Mouse (Mus musculus): ENCODE measurements around the gene Chd6. TPM values are rescaled to one million over a fixed set of nuclear protein-coding genes. Genes with fewer than 3 reads are reported as not detected.

Chd6 gene
- polyA plus RNA-seq, 1 experiment from 2014 or later = 47.8 TPM

DNA sequence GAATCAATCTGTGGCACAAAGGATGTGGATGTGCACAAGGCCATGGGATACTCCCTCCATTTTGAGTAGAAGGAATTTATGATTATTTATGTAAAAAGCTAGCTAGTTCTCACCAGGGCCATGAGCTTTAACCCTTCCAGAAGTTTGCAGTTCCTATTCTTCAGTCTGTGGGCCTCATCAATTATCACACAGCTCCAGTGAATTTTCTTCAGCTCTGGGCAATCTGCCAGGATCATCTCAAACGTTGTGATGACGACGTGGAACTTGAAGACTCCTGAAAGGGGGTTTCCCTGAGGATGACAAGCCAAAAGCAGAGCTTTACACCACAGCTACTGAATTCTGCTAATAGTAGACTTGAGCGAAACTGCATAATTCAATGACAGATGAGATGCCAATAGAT, 91.0 kb downstream of the Chd6 start:
- Histone ChIP-seq H3K27ac (replicated peaks) (no peak overlapping the region), H3K36me3 (peaks cover 87% of the 10 kb centered on the region), H3K27me3 (no peaks in the 10 kb centered on the region), H3K4me3 (no peak overlapping the region), H3K4me2 (replicated peaks) (no peak overlapping the region), H3K9me3 (no peaks in the 10 kb centered on the region), H3K4me1 (no peaks in the 10 kb centered on the region), H3K9ac (replicated peaks) (no peak overlapping the region)
- 91% methylated on average over 4 of the region's 4 CpGs for WGBS
- no peak for ATAC-seq (ENCODE audit: low FRiP score, low read depth)

DNA sequence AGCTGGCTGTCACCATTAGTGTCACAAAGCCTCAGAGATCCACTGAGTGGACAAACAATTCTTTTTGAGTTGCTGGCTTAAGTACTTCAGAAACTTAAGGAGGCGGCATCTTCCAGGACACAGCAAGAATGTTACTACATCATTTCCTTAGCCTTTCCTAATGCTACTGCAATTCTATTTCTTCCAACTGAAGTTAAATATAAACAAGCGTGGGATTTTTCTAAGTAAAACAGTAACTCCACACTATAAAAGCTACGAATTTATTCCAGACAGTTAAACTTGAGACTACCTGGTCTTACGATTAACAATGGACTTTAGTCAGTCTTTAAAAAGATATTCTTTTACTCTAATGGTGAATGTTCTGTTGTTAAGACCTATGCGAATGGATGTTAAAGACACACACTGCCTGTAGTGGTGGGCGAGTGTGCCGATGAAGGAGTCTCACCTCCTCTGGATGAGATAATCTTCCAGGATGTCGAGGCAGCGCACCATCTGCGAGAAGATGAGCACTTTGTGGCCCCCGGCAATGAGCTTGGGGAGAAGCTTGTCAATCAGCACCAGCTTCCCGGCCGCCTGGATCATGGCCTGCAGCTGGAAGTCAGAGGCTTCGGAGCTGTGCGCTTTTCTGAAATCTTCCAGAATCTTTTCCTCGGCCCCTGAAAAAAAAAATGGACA, 96.2 kb downstream of the Chd6 start:
- H3K9me3 ChIP-seq = no peaks in the 10 kb centered on the region
- WGBS = 93% methylated on average over 16 of the region's 16 CpGs

DNA sequence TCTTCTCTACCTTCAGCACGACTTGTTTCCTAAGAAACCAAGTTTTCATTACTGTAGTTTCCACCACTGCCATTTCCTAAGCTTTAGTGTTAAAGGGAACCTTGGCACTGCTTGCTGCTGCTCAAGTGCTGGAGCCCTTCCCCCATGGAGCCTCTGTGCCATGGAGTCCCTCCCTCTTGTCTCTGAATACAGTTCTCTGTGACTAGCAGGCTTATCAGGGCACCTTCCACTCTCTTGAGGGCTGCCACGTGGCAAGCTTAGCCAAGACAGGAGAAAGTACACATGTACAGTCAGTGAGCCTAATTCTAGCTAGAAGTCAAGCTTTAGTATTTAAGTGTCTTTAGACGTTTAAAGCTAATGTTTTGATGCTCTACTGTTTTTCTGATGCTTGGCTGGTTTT, 104.5 kb downstream of the Chd6 start:
- Histone ChIP-seq H3K27ac (replicated peaks) (no peak overlapping the region), H3K9ac (replicated peaks) (no peak overlapping the region), H3K4me2 (replicated peaks) (no peak overlapping the region), H3K36me3 (peaks cover 44% of the 10 kb centered on the region), H3K4me1 (no peaks in the 10 kb centered on the region), H3K9me3 (no peaks in the 10 kb centered on the region), H3K4me3 (no peak overlapping the region), H3K27me3 (no peaks in the 10 kb centered on the region)
- no peak for ATAC-seq (ENCODE audit: low FRiP score, low read depth)
- WGBS = 88% methylated on average over 3 of the region's 3 CpGs

More for the DNA sequence above, 96.2 kb downstream of the Chd6 start:
- ATAC-seq (ENCODE audit: low FRiP score, low read depth) = no peak
- H3K27ac ChIP-seq (replicated peaks) = no peak overlapping the region
- no peak overlapping the region for H3K4me3 ChIP-seq
- H3K4me1 ChIP-seq = no peaks in the 10 kb centered on the region
- H3K9ac ChIP-seq (replicated peaks) = no peak overlapping the region
- peaks cover 93% of the 10 kb centered on the region for H3K36me3 ChIP-seq
- no peak overlapping the region for H3K4me2 ChIP-seq (replicated peaks)
- H3K27me3 ChIP-seq = no peaks in the 10 kb centered on the region

DNA sequence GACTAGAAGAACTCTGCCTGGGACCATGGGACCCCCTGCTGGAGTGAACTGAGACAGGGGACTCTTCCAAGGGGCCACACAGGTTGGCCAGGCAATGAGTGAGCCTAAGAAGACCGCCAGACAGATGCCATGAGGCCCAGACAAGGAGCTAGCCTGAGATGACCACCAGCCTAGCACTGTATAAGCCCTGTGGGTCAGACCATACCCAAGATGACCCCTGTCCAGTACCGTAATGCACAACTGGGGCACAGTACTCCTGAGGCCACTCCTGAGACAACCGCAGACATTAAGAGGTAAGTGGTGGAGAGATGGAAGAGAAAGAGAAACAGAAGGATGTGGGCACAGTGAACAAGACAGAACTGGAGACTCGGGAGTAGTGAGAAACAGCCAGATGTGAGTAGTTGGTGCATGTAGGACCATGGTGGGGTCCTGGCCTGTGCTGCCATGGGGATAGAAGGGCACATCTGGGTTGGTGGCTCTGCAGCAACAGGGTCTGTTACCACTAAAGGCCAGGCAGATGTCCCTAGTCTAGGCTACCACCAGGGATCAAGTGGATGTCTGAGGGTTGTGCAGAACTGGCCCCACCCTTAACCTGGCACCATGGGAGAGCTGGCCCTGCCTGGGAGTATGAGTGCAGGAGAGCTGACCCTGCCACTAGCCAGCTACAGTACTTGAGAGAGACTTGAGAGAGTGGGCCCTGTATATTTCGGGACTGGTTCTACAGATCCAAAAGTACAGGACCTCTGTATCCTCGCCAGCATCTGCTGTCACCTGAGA, 111.7 kb downstream of the Chd6 start:
- Histone ChIP-seq H3K9ac (replicated peaks) (no peak overlapping the region), H3K4me1 (no peaks in the 10 kb centered on the region), H3K4me3 (no peak overlapping the region), H3K27ac (replicated peaks) (no peak overlapping the region), H3K27me3 (no peaks in the 10 kb centered on the region), H3K4me2 (replicated peaks) (no peak overlapping the region), H3K9me3 (no peaks in the 10 kb centered on the region), H3K36me3 (peaks cover 29% of the 10 kb centered on the region)
- 90% methylated on average over 6 of the region's 6 CpGs for WGBS
- ATAC-seq (ENCODE audit: low FRiP score, low read depth) = no peak

DNA sequence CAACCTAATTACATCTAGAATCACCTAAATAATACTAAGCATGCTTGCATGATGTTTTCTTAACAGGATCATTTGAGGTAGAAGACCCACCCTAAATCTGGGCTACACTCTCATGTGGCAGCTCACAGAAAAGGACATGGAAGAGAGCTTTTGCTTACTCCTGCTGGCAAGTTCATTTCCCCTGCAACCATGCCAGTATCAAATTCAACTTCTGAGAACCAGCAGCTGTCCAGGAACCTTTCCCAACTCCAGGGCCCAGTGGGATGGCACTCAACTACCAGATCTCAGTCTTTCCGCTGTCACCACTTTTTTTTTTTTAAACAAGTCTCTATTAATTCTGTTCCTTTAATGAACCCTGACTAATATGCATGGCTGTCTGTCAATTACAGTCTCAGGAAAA, 114.7 kb downstream of the Chd6 start:
- no peak for ATAC-seq (ENCODE audit: low FRiP score, low read depth)
- H3K9me3 ChIP-seq = no peaks in the 10 kb centered on the region
- no peak overlapping the region for H3K4me3 ChIP-seq
- H3K4me1 ChIP-seq = no peaks in the 10 kb centered on the region
- no peak overlapping the region for H3K4me2 ChIP-seq (replicated peaks)
- H3K9ac ChIP-seq (replicated peaks) = no peak overlapping the region
- no peaks in the 10 kb centered on the region for H3K27me3 ChIP-seq
- no peak overlapping the region for H3K27ac ChIP-seq (replicated peaks)
- WGBS = 83% methylated on average over 1 of the region's 1 CpGs
- H3K36me3 ChIP-seq = peaks cover 49% of the 10 kb centered on the region

GRCm38 (mm10) chr2:160992465-160992864, 116.4 kb downstream of the Chd6 start:
- peaks cover 54% of the 10 kb centered on the region for H3K36me3 ChIP-seq
- no peak for ATAC-seq (ENCODE audit: low FRiP score, low read depth)
- no peaks in the 10 kb centered on the region for H3K27me3 ChIP-seq
- H3K4me1 ChIP-seq = no peaks in the 10 kb centered on the region
- H3K4me2 ChIP-seq (replicated peaks) = no peak overlapping the region
- WGBS = 100% methylated on average over 3 of the region's 3 CpGs
- H3K4me3 ChIP-seq = no peak overlapping the region
- H3K9ac ChIP-seq (replicated peaks) = no peak overlapping the region
- no peaks in the 10 kb centered on the region for H3K9me3 ChIP-seq
- H3K27ac ChIP-seq (replicated peaks) = no peak overlapping the region

DNA sequence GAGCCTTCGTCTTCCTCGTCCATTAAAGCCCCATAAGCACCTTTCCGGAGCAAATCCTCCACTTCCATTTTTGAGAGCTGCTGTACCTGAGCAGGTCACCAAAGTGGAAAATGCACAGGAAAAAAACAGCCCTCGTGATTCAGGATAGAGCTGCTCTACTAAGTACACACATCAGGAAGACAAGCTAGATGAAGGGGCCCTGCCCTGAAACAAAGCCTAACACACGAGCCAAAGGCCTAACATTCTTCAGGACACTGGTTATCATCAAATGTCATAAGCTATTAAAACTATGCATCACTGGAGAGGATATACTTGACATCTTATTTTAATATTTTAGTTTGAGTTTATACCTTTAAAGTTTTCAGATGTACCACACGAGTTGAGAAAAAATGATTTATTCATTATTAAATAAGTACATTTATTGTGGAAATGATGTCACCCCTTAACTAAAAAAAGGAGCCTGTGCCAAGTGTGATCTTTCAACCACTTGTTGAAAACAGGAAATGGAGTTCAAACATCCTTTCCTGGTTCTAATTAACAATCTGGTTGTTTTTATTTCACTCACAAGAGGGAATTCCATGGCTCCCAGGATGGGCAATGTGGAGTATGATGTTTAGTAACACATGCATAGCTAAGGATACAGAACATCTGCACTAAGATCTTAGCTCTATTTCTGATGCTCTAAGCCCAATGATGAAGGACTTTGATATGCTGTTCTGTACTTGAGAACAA, 118.4 kb downstream of the Chd6 start:
- Histone ChIP-seq H3K4me1 (no peaks in the 10 kb centered on the region), H3K9me3 (no peaks in the 10 kb centered on the region), H3K36me3 (peaks cover 57% of the 10 kb centered on the region), H3K27ac (replicated peaks) (no peak overlapping the region), H3K4me3 (no peak overlapping the region), H3K9ac (replicated peaks) (no peak overlapping the region), H3K27me3 (no peaks in the 10 kb centered on the region), H3K4me2 (replicated peaks) (no peak overlapping the region)
- 84% methylated on average over 6 of the region's 6 CpGs for WGBS
- no peak for ATAC-seq (ENCODE audit: low FRiP score, low read depth)

GRCm38 (mm10) chr2:160987503-160987902, 121.4 kb downstream of the Chd6 start:
- no peak for ATAC-seq (ENCODE audit: low FRiP score, low read depth)
- H3K36me3 ChIP-seq = peaks cover 80% of the 10 kb centered on the region

DNA sequence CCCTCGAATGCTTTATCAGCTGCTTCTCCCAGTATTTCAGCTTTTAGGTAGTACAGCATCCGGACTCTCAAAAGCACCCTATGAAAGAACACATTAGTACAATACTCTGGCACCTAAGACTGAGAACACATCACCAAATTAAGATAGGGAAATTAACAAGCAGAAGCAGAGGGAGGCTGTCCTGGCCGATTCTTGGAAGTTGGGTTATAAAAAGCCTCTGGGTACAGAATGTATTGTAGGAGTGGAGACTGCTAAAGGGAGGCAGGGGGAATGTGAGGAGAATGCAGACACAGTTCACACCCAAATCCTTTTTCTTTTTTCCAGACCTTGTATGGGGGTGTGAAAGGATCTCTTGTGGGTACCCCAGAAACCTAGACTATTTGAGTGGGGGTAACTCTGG, 126.2 kb downstream of the Chd6 start:
- Histone ChIP-seq H3K27ac (replicated peaks) (no peak overlapping the region), H3K9me3 (no peaks in the 10 kb centered on the region), H3K9ac (replicated peaks) (no peak overlapping the region), H3K36me3 (peaks cover 86% of the 10 kb centered on the region), H3K27me3 (no peaks in the 10 kb centered on the region), H3K4me3 (no peak overlapping the region), H3K4me1 (no peaks in the 10 kb centered on the region), H3K4me2 (replicated peaks) (no peak overlapping the region)
- no peak for ATAC-seq (ENCODE audit: low FRiP score, low read depth)
- 92% methylated on average over 3 of the region's 3 CpGs for WGBS

More at GRCm38 (mm10) chr2:160987503-160987902, 121.4 kb downstream of the Chd6 start:
- H3K27ac ChIP-seq (replicated peaks) = no peak overlapping the region
- H3K4me3 ChIP-seq = no peak overlapping the region
- no peak overlapping the region for H3K9ac ChIP-seq (replicated peaks)
- H3K9me3 ChIP-seq = no peaks in the 10 kb centered on the region
- no peak overlapping the region for H3K4me2 ChIP-seq (replicated peaks)
- H3K4me1 ChIP-seq = no peaks in the 10 kb centered on the region
- H3K27me3 ChIP-seq = no peaks in the 10 kb centered on the region

GRCm38 (mm10) chr2:160981791-160982190, 127.1 kb downstream of the Chd6 start:
- H3K27ac ChIP-seq (replicated peaks) = no peak overlapping the region
- 94% methylated on average over 6 of the region's 6 CpGs for WGBS
- H3K36me3 ChIP-seq = peaks cover 86% of the 10 kb centered on the region
- no peak overlapping the region for H3K4me2 ChIP-seq (replicated peaks)
- no peak for ATAC-seq (ENCODE audit: low FRiP score, low read depth)
- no peaks in the 10 kb centered on the region for H3K4me1 ChIP-seq
- no peaks in the 10 kb centered on the region for H3K27me3 ChIP-seq
- H3K9ac ChIP-seq (replicated peaks) = no peak overlapping the region
- no peak overlapping the region for H3K4me3 ChIP-seq
- no peaks in the 10 kb centered on the region for H3K9me3 ChIP-seq

DNA sequence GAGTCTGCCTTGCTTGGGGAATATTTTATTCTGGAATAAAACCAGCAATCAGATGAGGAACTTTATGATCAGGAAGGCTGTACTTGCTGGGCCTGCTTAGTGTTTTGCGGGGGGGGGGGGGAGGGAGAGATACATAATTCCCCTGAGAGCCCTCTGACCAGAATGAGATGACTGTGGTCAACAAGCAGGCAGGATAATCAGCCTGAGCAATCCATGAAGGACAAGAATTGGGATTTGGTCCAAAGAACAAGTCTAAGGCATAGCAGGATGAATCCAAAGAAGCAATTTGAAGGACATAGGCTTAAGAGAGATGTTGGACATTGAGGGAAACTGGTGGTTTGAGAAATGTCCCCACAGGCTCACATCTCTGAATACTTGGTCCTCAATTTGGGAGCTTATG, 130.2 kb downstream of the Chd6 start:
- WGBS = 71% methylated on average over 1 of the region's 1 CpGs
- H3K27me3 ChIP-seq = no peaks in the 10 kb centered on the region
- H3K9me3 ChIP-seq = no peaks in the 10 kb centered on the region
- H3K4me1 ChIP-seq = no peaks in the 10 kb centered on the region
- H3K36me3 ChIP-seq = peaks cover 88% of the 10 kb centered on the region
- H3K9ac ChIP-seq (replicated peaks) = no peak overlapping the region
- no peak overlapping the region for H3K27ac ChIP-seq (replicated peaks)
- H3K4me3 ChIP-seq = no peak overlapping the region
- no peak for ATAC-seq (ENCODE audit: low FRiP score, low read depth)
- no peak overlapping the region for H3K4me2 ChIP-seq (replicated peaks)

- Histone ChIP-seq H3K9ac (replicated peaks) (no peak overlapping the region), H3K27me3 (no peaks in the 10 kb centered on the region), H3K4me2 (replicated peaks) (no peak overlapping the region), H3K27ac (replicated peaks) (no peak overlapping the region), H3K36me3 (peaks cover 88% of the 10 kb centered on the region), H3K9me3 (no peaks in the 10 kb centered on the region), H3K4me1 (no peaks in the 10 kb centered on the region), H3K4me3 (no peak overlapping the region)
- WGBS = 87% methylated on average over 1 of the region's 1 CpGs
- no peak for ATAC-seq (ENCODE audit: low FRiP score, low read depth)
These were observed 131.6 kb downstream of the Chd6 start for GRCm38 (mm10) chr2:160977248-160977647.

Measured in midbrain, embryonic 12.5 days (tissue).